Mouse (Mus musculus) cortical plate, adult 2 months (tissue): ENCODE measurements around the gene Loxl1. TPM values are rescaled to one million over a fixed set of nuclear protein-coding genes. Genes with fewer than 3 reads are reported as not detected.

Experiments
- H3K27ac ChIP-seq: fragments of 200-500 bp; 2 replicates; pipeline ENCODE4 v1.5.1; 2012; ENCODE audit warnings: low read length, control low read depth, inconsistent platforms; ENCODE audit not compliant: insufficient read depth
- H3K4me1 ChIP-seq: fragments of 200-500 bp; 2 replicates; pipeline ENCODE4 v1.6.1; 2011; ENCODE audit warnings: low read length; ENCODE audit not compliant: control insufficient read depth, insufficient read depth
- H3K4me3 ChIP-seq: fragments of 200-500 bp; 2 replicates; pipeline ENCODE4 v1.5.1; 2011; ENCODE audit warnings: mild to moderate bottlenecking, low read length, control low read depth; ENCODE audit not compliant: insufficient read depth
- CTCF ChIP-seq: fragments of 200-500 bp; IDR thresholded peaks from 2 replicates; pipeline ENCODE4 v1.5.1; 2011; ENCODE audit warnings: mild to moderate bottlenecking, control low read depth, low read length; ENCODE audit not compliant: insufficient read depth; ENCODE audit errors: extremely low read depth
- POLR2A ChIP-seq: fragments of 200-500 bp; IDR thresholded peaks from 2 replicates; pipeline ENCODE4 v1.6.1; 2011; ENCODE audit warnings: mild to moderate bottlenecking, low read length, control low read depth; ENCODE audit not compliant: insufficient read depth; ENCODE audit errors: extremely low read depth
- polyA plus RNA-seq: library from polyadenylated mRNA; depleted of rRNA; stranded (reverse); fragments of >200 nt; gene quantifications from 2 replicates; pipeline ENCODE4 v1.2.3, GENCODE M21; 2012; rRNA removed

Loxl1 gene
- 2.0 and 2.2 TPM in 2 replicates for polyA plus RNA-seq

- Histone ChIP-seq H3K4me1 (no peaks in the 10 kb centered on the region), H3K27ac (no peak within 1 kb of the TSS), H3K4me3 (no peak within 1 kb of the TSS)
- no peak for TF ChIP-seq CTCF
- TF ChIP-seq POLR2A: no peak
Observed at GRCm38 (mm10) chr9:58312944-58313359, at the start of gene Loxl1. Gene Loxl1 (minus strand): TSS chr9:58313186.

DNA sequence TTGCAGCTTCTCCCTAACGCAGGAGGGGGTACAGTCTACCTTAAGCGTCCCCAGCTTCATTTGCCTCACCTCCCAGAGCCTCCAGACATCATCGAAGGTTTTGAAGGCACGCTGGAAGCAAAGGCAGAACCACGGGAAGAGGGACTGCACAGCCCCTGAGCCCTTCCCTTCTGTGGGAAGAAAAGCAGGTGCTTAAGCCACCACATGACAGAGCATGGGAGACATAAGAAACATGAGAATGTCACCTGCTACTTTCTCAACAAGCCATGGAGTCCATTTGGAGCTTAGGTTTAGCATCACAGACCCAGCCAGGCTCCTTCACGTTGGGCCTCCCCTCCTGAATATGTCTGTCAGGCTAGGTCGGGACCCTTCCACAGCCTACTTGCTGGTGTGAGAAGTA, 49.0 kb upstream of the Loxl1 start:
- H3K4me3 ChIP-seq: no peak overlapping the region
- H3K4me1 ChIP-seq: no peaks in the 10 kb centered on the region; the same call in 1 of the 2 replicates
- TF ChIP-seq POLR2A (no peak), CTCF (no peak)
- no peak overlapping the region for H3K27ac ChIP-seq

DNA sequence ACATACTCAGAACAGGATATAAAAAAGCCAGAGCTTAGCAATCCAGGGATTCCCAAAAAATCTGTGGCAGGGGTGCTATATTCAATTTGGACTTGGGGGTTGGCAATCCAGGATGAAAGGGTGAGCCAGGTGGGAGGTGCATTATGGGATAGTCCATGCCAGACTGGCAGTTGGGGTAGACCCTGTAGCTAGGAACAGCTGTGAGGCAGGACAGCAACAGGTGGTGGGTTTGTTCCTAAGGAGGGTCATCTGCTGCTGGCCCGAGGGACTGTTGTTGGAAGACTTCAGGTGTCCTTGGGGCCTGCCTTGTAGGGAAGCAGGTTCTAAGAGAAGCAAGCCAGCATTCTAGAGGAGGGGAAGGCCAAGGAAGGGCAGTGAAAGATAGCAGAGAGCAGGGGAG, 48.4 kb upstream of the Loxl1 start:
- Histone ChIP-seq H3K4me3 (no peak overlapping the region), H3K4me1 (no peaks in the 10 kb centered on the region; the same call in 1 of the 2 replicates), H3K27ac (no peak overlapping the region)
- no peak for TF ChIP-seq CTCF
- no peak for TF ChIP-seq POLR2A

DNA sequence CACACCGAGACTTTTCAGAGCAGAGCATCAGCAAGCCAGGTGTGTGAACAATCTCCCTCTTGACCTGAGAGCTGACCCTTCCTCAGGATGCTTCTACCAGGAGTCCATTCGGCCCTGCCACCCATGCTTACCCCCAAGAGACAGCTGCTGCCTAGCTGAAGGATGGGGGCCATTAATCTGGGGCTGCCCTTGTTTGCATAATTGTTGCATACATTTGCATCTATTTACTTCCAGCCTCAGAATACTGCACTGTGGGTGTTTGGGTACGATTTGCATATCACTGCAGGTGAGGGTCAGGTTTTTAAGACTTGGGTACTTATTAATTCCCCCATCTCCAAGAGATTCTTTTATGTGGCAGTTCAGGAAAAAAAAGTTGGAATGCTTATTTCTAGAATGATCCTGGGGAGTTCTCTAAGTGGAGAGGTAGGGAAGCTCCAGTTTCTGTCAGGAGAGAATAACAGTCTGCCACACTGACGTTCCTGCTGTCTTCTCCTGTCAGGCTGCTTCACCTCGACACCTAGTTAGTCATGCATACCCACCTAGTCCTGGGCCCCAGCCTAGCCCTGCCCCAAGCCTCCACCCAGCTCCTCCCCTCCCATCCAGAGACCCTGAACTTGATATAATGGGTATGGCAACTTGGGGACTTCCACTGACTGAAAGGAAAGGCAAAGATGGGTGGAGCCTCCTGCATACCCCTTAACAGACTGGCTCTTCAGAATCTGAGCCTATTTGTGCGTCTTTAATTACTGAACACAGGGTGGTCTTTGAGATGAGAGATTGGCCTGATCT, 42.5 kb upstream of the Loxl1 start:
- H3K4me3 ChIP-seq: no peak overlapping the region
- H3K4me1 ChIP-seq: no peaks in the 10 kb centered on the region
- TF ChIP-seq POLR2A: no peak
- TF ChIP-seq CTCF: no peak
- no peak overlapping the region for H3K27ac ChIP-seq

GRCm38 (mm10) chr9:58354701-58355100, 41.7 kb upstream of the Loxl1 start:
- no peaks in the 10 kb centered on the region for H3K4me1 ChIP-seq
- H3K4me3 ChIP-seq: no peak overlapping the region
- TF ChIP-seq POLR2A (no peak), CTCF (no peak)
- no peak overlapping the region for H3K27ac ChIP-seq

DNA sequence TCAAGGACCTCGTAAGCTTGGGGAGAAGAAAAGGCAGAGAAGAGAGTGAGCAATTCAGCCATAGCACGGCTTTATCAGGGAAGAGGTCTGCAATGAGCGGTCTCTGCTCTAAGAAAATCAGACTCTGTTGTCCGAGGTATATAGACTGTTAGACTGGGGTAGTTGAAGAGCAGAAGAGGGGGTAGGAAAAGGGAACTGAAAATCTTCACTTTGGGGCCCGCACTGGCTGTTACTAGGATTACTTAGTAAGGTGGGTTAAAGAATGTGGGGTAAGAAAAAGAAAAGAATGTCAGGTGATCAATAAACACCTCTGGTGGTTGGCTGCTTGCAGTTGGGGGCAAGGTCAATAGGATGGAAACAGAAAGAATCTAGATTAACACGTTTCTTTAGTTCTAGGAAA, 40.2 kb upstream of the Loxl1 start:
- no peak overlapping the region for H3K4me3 ChIP-seq
- TF ChIP-seq POLR2A: no peak
- no peak for TF ChIP-seq CTCF
- no peak overlapping the region for H3K27ac ChIP-seq
- H3K4me1 ChIP-seq: no peaks in the 10 kb centered on the region

DNA sequence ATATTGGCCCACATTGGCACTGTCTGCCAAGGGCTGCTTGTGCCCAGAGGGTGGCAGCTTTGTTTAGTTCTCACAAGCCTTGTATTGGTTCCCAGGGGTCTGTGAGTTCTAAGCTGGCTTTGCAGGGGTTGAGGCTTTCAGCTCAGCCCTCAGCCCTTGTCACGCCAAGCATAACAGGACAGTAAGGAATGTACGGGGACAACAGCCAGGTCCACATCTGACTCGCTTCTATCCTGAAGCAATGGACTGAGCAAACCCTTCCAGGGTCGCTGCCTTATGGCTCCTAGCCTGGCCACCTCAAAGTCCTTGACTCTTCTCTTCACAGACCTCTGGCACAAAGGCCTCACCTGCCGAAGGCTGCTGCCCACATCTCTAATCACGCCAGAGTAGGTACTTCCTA, 34.8 kb upstream of the Loxl1 start:
- H3K4me3 ChIP-seq: no peak overlapping the region
- TF ChIP-seq CTCF (no peak), POLR2A (no peak)
- H3K27ac ChIP-seq: no peak overlapping the region
- H3K4me1 ChIP-seq: no peaks in the 10 kb centered on the region

DNA sequence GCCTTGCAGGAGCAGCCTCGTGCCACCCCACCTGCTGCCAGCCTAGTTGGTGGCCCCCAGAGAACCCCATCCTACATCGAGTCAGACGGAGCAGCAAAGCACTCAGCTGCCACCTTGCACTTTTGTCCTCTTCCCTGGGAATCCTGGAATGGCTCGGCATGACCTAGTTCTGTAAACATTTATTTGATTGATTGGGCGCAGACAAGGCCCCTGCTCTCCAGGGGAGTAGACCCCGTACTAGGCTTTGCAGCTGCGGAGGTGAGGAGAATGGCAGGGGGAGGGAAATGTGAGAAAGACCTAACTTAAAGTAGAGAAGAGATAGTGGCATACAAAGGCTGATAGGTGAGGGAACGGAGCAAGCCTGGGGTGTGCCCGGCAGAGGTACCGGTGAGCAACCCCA, 33.5 kb upstream of the Loxl1 start:
- TF ChIP-seq CTCF: no peak
- TF ChIP-seq POLR2A: no peak
- no peak overlapping the region for H3K27ac ChIP-seq
- H3K4me1 ChIP-seq: no peaks in the 10 kb centered on the region
- H3K4me3 ChIP-seq: no peak overlapping the region

DNA sequence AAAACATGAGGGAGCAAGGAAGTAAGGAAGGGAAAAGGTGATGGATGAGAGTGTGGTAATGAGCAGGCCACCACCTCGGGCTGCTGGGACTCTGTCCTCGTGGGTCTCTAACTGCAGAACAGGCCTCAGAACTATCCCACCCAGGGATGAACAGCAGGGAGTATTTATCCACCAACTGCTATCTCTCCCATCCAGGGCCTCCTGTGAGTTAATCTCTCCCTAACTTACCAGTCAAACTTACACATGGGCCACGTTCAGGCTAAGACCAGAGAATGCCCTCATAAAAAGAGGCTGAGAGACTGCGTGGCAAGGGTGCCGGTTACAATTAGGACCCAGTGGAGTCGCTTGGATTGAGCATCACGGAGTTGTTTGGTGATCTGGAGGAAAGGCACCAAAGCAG, 33.0 kb upstream of the Loxl1 start:
- TF ChIP-seq CTCF: no peak
- no peak for TF ChIP-seq POLR2A
- no peak overlapping the region for H3K27ac ChIP-seq
- H3K4me3 ChIP-seq: no peak overlapping the region
- no peaks in the 10 kb centered on the region for H3K4me1 ChIP-seq

- H3K27ac ChIP-seq: no peak overlapping the region
- no peak for TF ChIP-seq CTCF
- TF ChIP-seq POLR2A: no peak
- H3K4me3 ChIP-seq: no peak overlapping the region
- H3K4me1 ChIP-seq: no peaks in the 10 kb centered on the region
Observed at GRCm38 (mm10) chr9:58341795-58342194, 28.8 kb upstream of the Loxl1 start.
